Mouse (Mus musculus) midbrain, postnatal 0 days (tissue): Measurements from ENCODE around the gene Ttc21b. TPM values are rescaled to one million over a fixed set of nuclear protein-coding genes. Genes with fewer than 3 reads are reported as not detected.

Experiments
- ATAC-seq: fragments of 200-750 bp; cut with Nextera tagmentation; 2 replicates; pipeline ENCODE4 v1.8.0; 2017; ENCODE audit warnings: moderate number of reproducible peaks, mild to moderate bottlenecking, moderate TSS enrichment, moderate library complexity; ENCODE audit not compliant: low FRiP score
- DNase-seq: peaks from one replicate; pipeline ENCODE4 v3.0.0-alpha.2; 2015; ENCODE audit warnings: low spot score
- H3K27ac ChIP-seq: fragments of 300-500 bp; sonication (generic); 2 replicates; pipeline ENCODE4 v1.5.1; 2014; ENCODE audit warnings: low read depth, mild to moderate bottlenecking, low read length, mixed read lengths
- H3K27me3 ChIP-seq: fragments of 300-500 bp; sonication (generic); 2 replicates; pipeline ENCODE4 v1.6.1; 2014; ENCODE audit warnings: low read length, control low read depth, mixed read lengths; ENCODE audit not compliant: insufficient read depth
- H3K36me3 ChIP-seq: fragments of 300-500 bp; sonication (generic); 2 replicates; pipeline ENCODE4 v1.6.1; 2014; ENCODE audit warnings: low read length, control low read depth, mixed read lengths; ENCODE audit not compliant: insufficient read depth
- H3K4me1 ChIP-seq: fragments of 300-500 bp; sonication (generic); 2 replicates; pipeline ENCODE4 v1.6.1; 2014; ENCODE audit warnings: mild to moderate bottlenecking, control low read depth, antibody characterized with exemption, low read length, mixed read lengths; ENCODE audit not compliant: insufficient read depth
- H3K4me2 ChIP-seq: fragments of 300-500 bp; sonication (generic); 2 replicates; pipeline ENCODE4 v1.6.1; 2014; ENCODE audit warnings: low read depth, mild to moderate bottlenecking, low read length, mixed read lengths; ENCODE audit not compliant: poor library complexity, severe bottlenecking
- H3K4me3 ChIP-seq: fragments of 300-500 bp; sonication (generic); 2 replicates; pipeline ENCODE4 v1.5.1; 2014; ENCODE audit warnings: low read depth, mild to moderate bottlenecking, low read length, moderate library complexity
- H3K9ac ChIP-seq: fragments of 300-500 bp; sonication (generic); replicated peaks from 2 replicates; pipeline ENCODE4 v1.6.1; 2014; ENCODE audit warnings: mild to moderate bottlenecking, low read length, moderate library complexity, mixed read lengths; ENCODE audit not compliant: poor library complexity, severe bottlenecking
- H3K9me3 ChIP-seq: fragments of 300-500 bp; sonication (generic); 2 replicates; pipeline ENCODE4 v1.6.1; 2016; ENCODE audit warnings: low read length, control low read depth
- CTCF ChIP-seq: IDR thresholded peaks from 2 replicates; pipeline ENCODE4 v1.5.1; 2016; ENCODE audit warnings: antibody characterized with exemption, mild to moderate bottlenecking
- WGBS: fragments of 180-500 bp; shearing (Covaris S2); extraction: QIAGEN DNeasy Blood & Tissue Kit; methylation state at CpG from one replicate; pipeline ENCODE4 v1.1.7; 2014; 5-methylcytosine and 5-hydroxymethylcytosine counted together
- polyA plus RNA-seq: library from polyadenylated mRNA; unstranded; fragments of >200 nt; fragmentation: Nextera tagmentation; extraction: Ambion mirVana; gene quantifications from 2 replicates; pipeline ENCODE4 v1.2.1, GENCODE M21; 2015
- total RNA-seq: library from RNA; depleted of rRNA; stranded (reverse); fragments of >200 nt; gene quantifications from 2 replicates; pipeline ENCODE4 v1.2.3, GENCODE M21; 2014

The Ttc21b gene
- total and polyA plus RNA-seq, 2 experiments from 2014 or later: 5.7 to 9.8 TPM

- Histone ChIP-seq H3K4me1 (no peaks in the 10 kb centered on the region), H3K9me3 (no peaks in the 10 kb centered on the region), H3K4me2 (no peak overlapping the region), H3K4me3 (no peak overlapping the region), H3K9ac (no peak overlapping the region), H3K27me3 (no peaks in the 10 kb centered on the region), H3K27ac (no peak overlapping the region), H3K36me3 (peaks cover 27% of the 10 kb centered on the region)
- DNase-seq (no peak), ATAC-seq (no peak)
- WGBS: 84% methylated on average over 10 of the region's 10 CpGs
- no peak for TF ChIP-seq CTCF
These were observed 46.5 kb downstream of the Ttc21b start for GRCm38 (mm10) chr2:66209875-66210274.

DNA sequence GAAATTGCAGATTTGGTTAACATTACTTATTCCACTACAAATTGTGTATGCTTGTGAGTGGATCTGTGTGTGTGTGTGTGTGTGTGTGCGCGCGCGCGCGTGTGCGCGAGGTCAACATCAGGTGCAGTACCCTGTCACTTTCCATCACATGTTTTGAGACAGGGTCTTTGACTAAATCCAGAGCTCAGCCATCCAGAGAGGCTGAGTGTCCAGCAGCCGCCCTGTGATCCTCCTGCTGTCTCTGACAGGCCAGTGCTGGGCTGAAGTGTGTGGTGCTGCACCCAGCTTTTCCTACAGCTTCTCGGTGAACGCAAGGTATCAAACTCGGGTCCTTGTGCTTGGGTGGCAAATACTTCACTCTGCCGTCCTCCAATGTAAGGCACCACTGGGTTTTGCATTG lies 47.1 kb downstream of the Ttc21b start:
- ATAC-seq (no peak), DNase-seq (no peak)
- peaks cover 28% of the 10 kb centered on the region for H3K36me3 ChIP-seq
- no peaks in the 10 kb centered on the region for H3K27me3 ChIP-seq
- H3K4me3 ChIP-seq: no peak overlapping the region
- no peak for TF ChIP-seq CTCF
- no peaks in the 10 kb centered on the region for H3K4me1 ChIP-seq
- no peak overlapping the region for H3K4me2 ChIP-seq
- no peak overlapping the region for H3K9ac ChIP-seq
- H3K27ac ChIP-seq: no peak overlapping the region
- 94% methylated on average over 13 of the region's 13 CpGs for WGBS
- H3K9me3 ChIP-seq: no peaks in the 10 kb centered on the region

DNA sequence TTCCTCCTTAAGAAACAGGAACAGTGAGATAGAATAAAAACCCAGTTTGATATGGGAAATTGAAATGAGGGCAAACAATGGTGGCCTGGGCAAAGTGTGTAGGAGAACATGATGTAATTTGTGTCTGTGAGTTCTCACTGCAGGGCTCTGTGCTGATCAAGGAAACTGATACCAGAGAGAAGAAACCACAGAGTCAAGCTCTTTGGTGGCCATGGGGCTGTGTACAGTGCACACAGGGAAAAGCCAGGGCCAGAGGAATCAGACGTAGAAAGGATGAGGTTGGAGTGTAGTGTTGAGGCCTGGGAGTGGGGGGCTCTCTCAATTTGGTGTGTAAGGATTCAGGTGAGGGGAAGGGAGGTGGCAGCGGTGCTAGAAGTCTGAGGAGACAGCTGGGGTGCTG lies 49.6 kb downstream of the Ttc21b start:
- H3K9me3 ChIP-seq: no peaks in the 10 kb centered on the region
- H3K4me2 ChIP-seq: no peak overlapping the region
- no peak overlapping the region for H3K9ac ChIP-seq
- no peak for ATAC-seq
- no peak overlapping the region for H3K27ac ChIP-seq
- no peak for DNase-seq
- 87% methylated on average over 2 of the region's 2 CpGs for WGBS
- H3K4me3 ChIP-seq: no peak overlapping the region
- H3K36me3 ChIP-seq: peaks cover 33% of the 10 kb centered on the region
- no peaks in the 10 kb centered on the region for H3K4me1 ChIP-seq
- H3K27me3 ChIP-seq: no peaks in the 10 kb centered on the region
- no peak for TF ChIP-seq CTCF

DNA sequence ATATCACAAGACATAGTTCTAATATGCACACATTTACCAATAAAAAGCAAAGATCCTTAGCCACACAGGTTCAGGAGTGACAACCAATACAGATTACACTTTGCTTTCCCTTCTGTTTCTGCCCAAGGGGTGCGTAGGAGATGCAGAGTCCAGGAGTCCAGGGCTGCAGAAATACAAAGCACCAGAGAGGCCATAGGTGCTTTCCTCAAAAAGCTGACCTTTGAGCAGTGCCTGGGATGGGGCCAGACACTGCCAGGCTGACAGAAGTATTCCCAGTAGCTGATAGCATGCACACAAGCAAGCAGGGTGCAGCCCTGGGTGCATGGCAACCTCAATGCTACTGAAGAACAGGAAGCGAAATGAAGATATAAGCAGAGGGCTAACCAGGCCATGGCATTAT lies 52.2 kb downstream of the Ttc21b start:
- DNase-seq (no peak), ATAC-seq (no peak)
- Histone ChIP-seq H3K36me3 (peaks cover 32% of the 10 kb centered on the region), H3K4me1 (no peaks in the 10 kb centered on the region), H3K4me3 (no peak overlapping the region), H3K27ac (no peak overlapping the region), H3K4me2 (no peak overlapping the region), H3K9ac (no peak overlapping the region), H3K27me3 (no peaks in the 10 kb centered on the region), H3K9me3 (no peaks in the 10 kb centered on the region)
- 91% methylated on average over 2 of the region's 2 CpGs for WGBS
- TF ChIP-seq CTCF: no peak

GRCm38 (mm10) chr2:66200195-66200594 lies 56.2 kb downstream of the Ttc21b start:
- H3K4me3 ChIP-seq: no peak overlapping the region
- no peak for TF ChIP-seq CTCF
- H3K9me3 ChIP-seq: no peaks in the 10 kb centered on the region
- peaks cover 31% of the 10 kb centered on the region for H3K36me3 ChIP-seq
- H3K9ac ChIP-seq: no peak overlapping the region
- H3K27ac ChIP-seq: no peak overlapping the region
- no peaks in the 10 kb centered on the region for H3K27me3 ChIP-seq
- ATAC-seq: no peak
- H3K4me1 ChIP-seq: no peaks in the 10 kb centered on the region
- 51% methylated on average over 3 of the region's 3 CpGs for WGBS
- no peak for DNase-seq
- no peak overlapping the region for H3K4me2 ChIP-seq

DNA sequence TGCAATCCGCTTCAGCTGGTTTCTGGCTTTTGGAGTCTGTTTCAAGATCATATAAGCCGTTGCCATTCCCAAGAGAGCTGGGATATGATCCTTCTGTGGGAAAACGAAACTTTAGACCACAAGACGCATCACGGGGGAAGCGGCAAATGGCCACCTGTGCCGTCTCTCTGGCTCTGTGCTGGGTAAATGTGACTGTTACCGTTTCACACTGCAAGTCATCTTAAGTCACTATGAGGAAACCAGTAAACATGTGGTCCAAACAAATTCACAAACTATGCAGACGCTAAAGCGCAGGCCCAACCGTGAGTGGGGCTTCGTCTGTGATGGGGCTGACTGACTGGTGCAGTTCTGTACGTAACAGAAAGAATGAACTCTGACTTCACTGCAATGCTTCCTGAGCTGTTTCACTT lies 64.7 kb downstream of the Ttc21b start:
- Histone ChIP-seq H3K9me3 (no peaks in the 10 kb centered on the region), H3K4me2 (no peak overlapping the region), H3K27ac (no peak overlapping the region), H3K36me3 (peaks cover 14% of the 10 kb centered on the region), H3K27me3 (no peaks in the 10 kb centered on the region), H3K4me3 (no peak overlapping the region), H3K9ac (no peak overlapping the region), H3K4me1 (no peaks in the 10 kb centered on the region)
- ATAC-seq (no peak), DNase-seq (no peak)
- TF ChIP-seq CTCF: no peak
- 90% methylated on average over 13 of the region's 13 CpGs for WGBS
